Mouse (Mus musculus): ENCODE results near the gene Btd. TPM values are rescaled to one million over a fixed set of nuclear protein-coding genes. Genes with fewer than 3 reads are reported as not detected.

Gene Btd
- total RNA-seq, 2 experiments from 2014 or later = 13.0 to 14.7 TPM

GRCm38 (mm10) chr14:31715669-31716068, 74.8 kb downstream of the Btd start:
- no peak for DNase-seq

DNA sequence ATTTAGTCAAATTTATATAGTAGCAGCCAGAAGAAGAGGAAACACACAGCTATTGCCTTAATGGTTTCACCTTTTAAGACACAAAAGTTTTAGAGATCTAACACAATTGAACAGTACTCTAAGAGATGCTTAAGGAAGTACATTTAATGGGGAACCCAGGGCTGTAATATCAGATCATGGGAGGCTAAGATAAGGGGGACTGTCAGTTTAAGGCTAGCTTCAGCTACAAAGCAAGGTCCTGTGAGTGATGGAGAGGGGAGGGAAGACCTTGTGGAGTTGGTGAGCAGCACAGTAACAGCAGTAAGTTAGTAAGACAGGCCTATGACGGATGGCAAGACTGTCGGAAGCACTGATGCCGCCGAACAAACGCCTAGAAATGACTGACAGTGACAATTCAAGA, 76.5 kb downstream of the Btd start:
- no peak for DNase-seq

Other genes starting within 250 kb of the Btd start
- 10 to 100 TPM; 78.7 to 80.1 TPM for gene Sh3bp5, start 204.9 kb upstream of the Btd start, total RNA-seq (2021)
- gene Eaf1, start 146.6 kb upstream of the Btd start, total RNA-seq (2021) = 10 to 100 TPM; 16.3 to 17.6 TPM
- 10 to 100 TPM; 16.5 to 16.9 TPM for gene Mettl6, start 146.0 kb upstream of the Btd start, total RNA-seq (2021)
- gene Colq, start 49.7 kb upstream of the Btd start, total RNA-seq (2021) = 10 to 100 TPM; 10.1 to 12.7 TPM
- gene Gm49387, start 150 bp upstream of the Btd start, total RNA-seq (2021) = 1 to 10 TPM in 1 of 2 experiments, not detected in 1; 2.8 TPM
- 10 to 100 TPM; 10.9 to 14.0 TPM for gene Hacl1, start 258 bp downstream of the Btd start, total RNA-seq (2021)
- gene Ankrd28, start 189.6 kb downstream of the Btd start, total RNA-seq (2021) = 10 to 100 TPM; 48.8 to 52.3 TPM